In the genomic region with DNA sequence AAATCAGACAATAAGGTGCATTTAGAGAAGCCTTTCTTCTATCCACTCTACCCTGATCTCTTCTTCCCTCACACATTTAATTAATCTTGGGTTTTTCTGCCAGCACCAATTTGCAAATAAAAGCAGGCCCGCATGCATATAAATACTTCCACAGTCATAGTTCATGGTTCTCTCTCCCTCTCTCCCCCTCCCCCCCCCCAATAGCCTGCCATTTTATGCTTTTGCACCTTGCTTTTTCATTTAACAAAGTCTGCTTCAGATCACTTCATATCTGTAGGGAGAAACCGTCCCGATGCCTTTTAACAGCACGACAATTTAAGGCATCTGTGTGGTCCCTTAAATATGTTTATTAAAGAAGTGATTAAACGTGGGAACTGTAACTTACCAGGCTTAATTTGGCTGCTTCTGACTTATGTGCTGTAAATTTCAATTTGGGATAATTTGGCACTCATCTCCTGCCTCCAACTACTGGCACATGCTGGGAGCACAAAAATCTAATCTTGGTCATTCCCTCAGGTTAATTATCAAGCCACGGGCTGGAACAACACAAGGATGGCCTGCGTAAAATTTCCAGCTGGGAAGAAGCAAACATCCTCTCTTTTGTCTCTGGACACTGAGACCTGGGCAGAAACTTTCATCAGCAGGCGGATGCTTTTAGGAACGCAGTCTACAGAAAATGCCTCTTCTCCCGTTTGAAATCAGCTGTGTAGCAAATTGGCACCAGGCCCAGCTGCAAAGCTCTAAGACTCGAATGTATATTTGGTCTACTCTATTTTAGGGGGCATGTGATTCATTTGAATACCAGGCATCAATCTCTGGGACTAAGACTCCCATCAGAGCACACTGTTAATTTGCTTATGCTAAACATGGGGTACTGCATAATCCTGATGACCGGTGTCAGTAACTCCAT, we compare ENCODE assay signal across 10 mouse cellular contexts. TPM values are rescaled to one million over a fixed set of nuclear protein-coding genes. Genes with fewer than 3 reads are reported as not detected.
A peak's percentile ranks its signal among the peaks of the same experiment; 100 is the strongest.
DNase-seq lines count a peak whose midpoint lies in the region; ATAC-seq and TF ChIP-seq lines count a peak whose summit lies in the region.
"Had no signal": no experiment of that assay in that cellular context is flagged by ENCODE, and none has a peak within 500 bp of the region (broad histone marks: within the 10 kb centered on the region; RNA-seq: fewer than 3 reads in every experiment).

No protein-coding gene starts in this region.

- H3K27ac ChIP-seq in heart, embryonic 14.5 days (replicated peaks in 1 of 2; ENCODE audit: control insufficient read depth in 1 of 2, insufficient read depth in 1 of 2, low read depth in 2 of 2, low read length in 2 of 2): peak overlapping the region in 1 of 2 experiments; percentile 12; a peak in 2 of 4 replicates
- H3K27ac ChIP-seq in neural tube, embryonic 12.5 days: no peak overlapping the region
- no peak overlapping the region for H3K27ac ChIP-seq in cerebellum, adult 2 months (ENCODE audit: insufficient read depth, low read length)

- peaks cover 6 to 9% of the 10 kb centered on the region in 2 experiments for H3K4me1 ChIP-seq in heart, embryonic 14.5 days (ENCODE audit: control insufficient read depth in 2 of 2, insufficient read depth in 2 of 2, low read length in 2 of 2)
- H3K4me1 ChIP-seq in neural tube, embryonic 12.5 days: peaks cover 7% of the 10 kb centered on the region; the same call in 1 of the 2 replicates
- H3K4me1 ChIP-seq in cerebellum, adult 2 months (ENCODE audit: control insufficient read depth, insufficient read depth, low read length): no peaks in the 10 kb centered on the region

- DNase-seq in heart, postnatal 36 days: no peak
- no peak for DNase-seq in neural tube, embryonic 10.5 days (ENCODE audit: extremely low spot score, low spot score)
- DNase-seq in left cerebral cortex, postnatal 36 days (ENCODE audit: low spot score in 2 of 2): peak; percentile 59 to 66
- DNase-seq in telencephalon, adult 2 months (ENCODE audit: low read depth, low spot score): peak; percentile 74
- DNase-seq in cerebellum, adult 2 months: no peak

- no peak overlapping the region for H3K9ac ChIP-seq in heart, embryonic 14.5 days (ENCODE audit: low read length)
- no peak overlapping the region for H3K9ac ChIP-seq in neural tube, embryonic 12.5 days

- 45% methylated on average over 12 of the region's 12 CpGs for WGBS in heart, embryonic 14.5 days
- WGBS in neural tube, embryonic 12.5 days: 27% methylated on average over 12 of the region's 12 CpGs
- 35% methylated on average over 12 of the region's 12 CpGs for WGBS in cerebellum, adult 2 months

- no peak for ATAC-seq in heart, embryonic 14.5 days (ENCODE audit: insufficient number of reproducible peaks, insufficient read depth, low FRiP score, low read depth)
- no peak for ATAC-seq in neural tube, embryonic 12.5 days (ENCODE audit: low FRiP score, low read depth)
- ATAC-seq in CD4-positive, CD25-positive, alpha-beta regulatory T cell, adult 4 months: no peak

- no peaks in the 10 kb centered on the region for H3K36me3 ChIP-seq in heart, embryonic 14.5 days (ENCODE audit: control insufficient read depth, insufficient read depth, low read length)
- H3K36me3 ChIP-seq in neural tube, embryonic 12.5 days: no peaks in the 10 kb centered on the region

- H3K9me3 ChIP-seq in heart, embryonic 14.5 days (ENCODE audit: control insufficient read depth, low read length): no peaks in the 10 kb centered on the region
- H3K9me3 ChIP-seq in neural tube, embryonic 12.5 days: no peaks in the 10 kb centered on the region

- TF ChIP-seq CTCF in cerebellum, adult 2 months (IDR thresholded peaks at IDR 0.05; ENCODE audit: borderline replicate concordance, insufficient read depth, low read depth, low read length): no peak

- 0 out of 2 replicates have a peak overlapping the region, but pooled peaks have one; percentile 8 for H3K4me2 ChIP-seq in heart, embryonic 14.5 days (ENCODE audit: low read length)
- H3K4me2 ChIP-seq in neural tube, embryonic 12.5 days (replicated peaks): 0 out of 2 replicates have a peak overlapping the region, but pooled peaks have one; percentile 20
- H3K4me2 ChIP-seq: heart, embryonic 11.5 days; liver, embryonic 11.5 days had no signal

- no peak for TF ChIP-seq POLR2A in cerebellum, adult 2 months (IDR thresholded peaks at IDR 0.05; ENCODE audit: borderline replicate concordance, insufficient read depth, low read length)

- H3K4me3 ChIP-seq in heart, embryonic 14.5 days (ENCODE audit: control insufficient read depth in 1 of 2, insufficient read depth in 1 of 2, low read depth in 1 of 2, low read length in 2 of 2): no peak overlapping the region
- no peak overlapping the region for H3K4me3 ChIP-seq in neural tube, embryonic 12.5 days
- H3K4me3 ChIP-seq in cerebellum, adult 2 months (replicated peaks; ENCODE audit: insufficient read depth, low read depth, low read length): no peak overlapping the region

- intact Hi-C loops in heart, postnatal 36 days (cut with DNase I): loop anchor here (10.0 kb wide), 1 partner anchor 153 kb away; no protein-coding TSS in a partner anchor
- intact Hi-C loops in left cerebral cortex, postnatal 36 days (cut with DNase I): no loop called here

- H3K27me3 ChIP-seq in heart, embryonic 14.5 days (ENCODE audit: control insufficient read depth, insufficient read depth, low read length): no peaks in the 10 kb centered on the region
- no peaks in the 10 kb centered on the region for H3K27me3 ChIP-seq in neural tube, embryonic 12.5 days (replicated peaks)
- H3K27me3 ChIP-seq in cerebellum, adult 2 months (ENCODE audit: control insufficient read depth, insufficient read depth, low read length): no peaks in the 10 kb centered on the region

RNA-seq across cellular contexts. Expression of gene Ank, which starts 4.9 kb away (rescaled TPM):
- polyA plus RNA-seq in heart, embryonic 14.5 days (2014; fragmentation: Nextera tagmentation; extraction: Ambion mirVana): 13.6 and 15.9 TPM in 2 replicates
- total RNA-seq in heart, postnatal 36 days (2021): 100 to 1,000 TPM; 188 to 201 TPM
- 12.3 and 13.6 TPM in 2 replicates for polyA plus RNA-seq in neural tube, embryonic 12.5 days (2016; fragmentation: Nextera tagmentation; extraction: Ambion mirVana)
- 100 to 1,000 TPM; 173 to 186 TPM for total RNA-seq in left cerebral cortex, postnatal 36 days (2021)
- polyA plus RNA-seq in CD4-positive, CD25-positive, alpha-beta regulatory T cell, adult 4 months (2017; shearing (Covaris generic)): 10 to 100 TPM; 15.2 to 16.9 TPM
- 212 and 222 TPM in 2 replicates for polyA plus RNA-seq in cerebellum, adult 2 months (2012; rRNA removed)

Comparison
In these comparisons a context has a peak if more than half of its experiments do, and no peak if none do; other contexts are left out.
1. DNase-seq: peak in left cerebral cortex, postnatal 36 days (2 of 2) and telencephalon, adult 2 months (single experiment); none in heart, postnatal 36 days (0 of 2), neural tube, embryonic 10.5 days (single experiment) and cerebellum, adult 2 months (0 of 2).
2. RNA of gene Ank, which starts 4.9 kb away (polyA plus RNA-seq): 212 to 222 TPM in cerebellum, adult 2 months; 15.2 to 16.9 TPM in CD4-positive, CD25-positive, alpha-beta regulatory T cell, adult 4 months, 13.6 to 15.9 TPM in heart, embryonic 14.5 days and 12.3 to 13.6 TPM in neural tube, embryonic 12.5 days; every median in the first group is over 10 times any median in the second.